Mouse (Mus musculus) embryonic fibroblast, embryonic 13.5 days (primary cell): ENCODE measurements at regions not wholly inside any gene's neighbourhood (a gene's known extent, or its start where the extent isn't known, plus 50 kb on each side); places are given as distances from the start of the nearest gene placed in this dataset.

Experiments
- H3K27ac ChIP-seq: 2 replicates; pipeline ENCODE4 v1.5.1; 2012; ENCODE audit warnings: low read length, control low read depth, inconsistent platforms; ENCODE audit not compliant: insufficient read depth
- H3K4me1 ChIP-seq: 2 replicates; pipeline ENCODE4 v1.6.1; 2011; ENCODE audit warnings: low read length; ENCODE audit not compliant: control insufficient read depth, insufficient read depth
- H3K4me3 ChIP-seq: 2 replicates; pipeline ENCODE4 v1.5.1; 2011; ENCODE audit warnings: mild to moderate bottlenecking, control low read depth, low read length; ENCODE audit not compliant: insufficient read depth
- CTCF ChIP-seq: IDR thresholded peaks from 2 replicates; pipeline ENCODE4 v1.5.1; 2011; ENCODE audit warnings: mild to moderate bottlenecking, control low read depth, low read length, moderate library complexity, borderline replicate concordance; ENCODE audit not compliant: insufficient read depth
- POLR2A ChIP-seq: IDR thresholded peaks from 2 replicates; pipeline ENCODE4 v1.6.1; 2011; ENCODE audit warnings: low read depth, mild to moderate bottlenecking, control low read depth, low read length, moderate library complexity

- no peaks in the 10 kb centered on the region for H3K4me1 ChIP-seq
- no peak for TF ChIP-seq CTCF
- no peak overlapping the region for H3K27ac ChIP-seq
- H3K4me3 ChIP-seq, result no peak overlapping the region
These were observed 120.9 kb upstream of the AI593442 start for GRCm38 (mm10) chr9:52800476-52800875.

- no peaks in the 10 kb centered on the region for H3K4me1 ChIP-seq
- no peak overlapping the region for H3K4me3 ChIP-seq
- no peak for TF ChIP-seq POLR2A
- no peak for TF ChIP-seq CTCF
- H3K27ac ChIP-seq, result no peak overlapping the region
These were observed 113.0 kb upstream of the AI593442 start for GRCm38 (mm10) chr9:52792596-52792995.

GRCm38 (mm10) chr9:52782520-52782919, 102.9 kb upstream of the AI593442 start:
- H3K27ac ChIP-seq, result no peak overlapping the region
- TF ChIP-seq CTCF (no peak), POLR2A (no peak)
- no peak overlapping the region for H3K4me3 ChIP-seq
- H3K4me1 ChIP-seq, result no peaks in the 10 kb centered on the region

- no peak for TF ChIP-seq POLR2A
- TF ChIP-seq CTCF, result no peak
- Histone ChIP-seq H3K4me1 (no peaks in the 10 kb centered on the region), H3K27ac (no peak overlapping the region), H3K4me3 (no peak overlapping the region)
These were observed 97.0 kb upstream of the AI593442 start for GRCm38 (mm10) chr9:52776542-52776941.

GRCm38 (mm10) chr9:52775232-52775631, 95.7 kb upstream of the AI593442 start:
- TF ChIP-seq POLR2A, result no peak
- TF ChIP-seq CTCF, result no peak
- H3K4me1 ChIP-seq, result no peaks in the 10 kb centered on the region
- H3K27ac ChIP-seq, result no peak overlapping the region
- H3K4me3 ChIP-seq, result no peak overlapping the region

- Histone ChIP-seq H3K4me1 (no peaks in the 10 kb centered on the region; the same call in 1 of the 2 replicates), H3K27ac (no peak overlapping the region), H3K4me3 (no peak overlapping the region)
- TF ChIP-seq POLR2A, result no peak
- no peak for TF ChIP-seq CTCF
These were observed 88.5 kb upstream of the AI593442 start for GRCm38 (mm10) chr9:52768056-52768455.

GRCm38 (mm10) chr9:52765809-52766208, 86.2 kb upstream of the AI593442 start:
- no peak for TF ChIP-seq POLR2A
- no peak for TF ChIP-seq CTCF
- H3K4me3 ChIP-seq, result no peak overlapping the region
- no peaks in the 10 kb centered on the region; the same call in 1 of the 2 replicates for H3K4me1 ChIP-seq
- no peak overlapping the region for H3K27ac ChIP-seq

GRCm38 (mm10) chr9:52762836-52763235, 83.3 kb upstream of the AI593442 start:
- H3K4me1 ChIP-seq, result no peaks in the 10 kb centered on the region
- no peak for TF ChIP-seq POLR2A
- no peak for TF ChIP-seq CTCF
- H3K4me3 ChIP-seq, result no peak overlapping the region
- H3K27ac ChIP-seq, result no peak overlapping the region

- H3K4me3 ChIP-seq, result no peak overlapping the region
- H3K27ac ChIP-seq, result no peak overlapping the region
- no peak for TF ChIP-seq CTCF
- no peak for TF ChIP-seq POLR2A
- no peaks in the 10 kb centered on the region for H3K4me1 ChIP-seq
These were observed 81.7 kb upstream of the AI593442 start for GRCm38 (mm10) chr9:52761257-52761656.

DNA sequence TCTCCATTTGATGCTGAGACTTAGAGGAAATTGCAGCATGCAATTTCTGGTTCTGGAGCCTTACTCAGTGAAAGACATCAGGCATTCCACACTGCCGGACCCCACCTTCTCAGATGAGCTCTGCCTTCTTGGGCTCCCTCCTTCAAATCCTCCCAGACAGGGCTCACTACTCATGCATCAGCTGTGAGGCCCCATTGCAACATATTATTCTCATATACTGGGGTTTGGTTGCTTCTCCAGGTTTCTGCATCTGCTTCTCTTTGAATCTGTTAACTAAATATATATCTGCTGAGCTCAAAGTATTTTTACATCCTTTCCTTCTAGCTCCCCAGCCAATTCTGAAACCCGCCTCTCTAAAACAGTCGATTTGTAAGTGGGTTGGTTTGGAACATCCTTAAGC, 68.8 kb upstream of the AI593442 start:
- no peaks in the 10 kb centered on the region for H3K4me1 ChIP-seq
- H3K4me3 ChIP-seq, result no peak overlapping the region
- TF ChIP-seq CTCF (no peak), POLR2A (no peak)
- no peak overlapping the region for H3K27ac ChIP-seq

DNA sequence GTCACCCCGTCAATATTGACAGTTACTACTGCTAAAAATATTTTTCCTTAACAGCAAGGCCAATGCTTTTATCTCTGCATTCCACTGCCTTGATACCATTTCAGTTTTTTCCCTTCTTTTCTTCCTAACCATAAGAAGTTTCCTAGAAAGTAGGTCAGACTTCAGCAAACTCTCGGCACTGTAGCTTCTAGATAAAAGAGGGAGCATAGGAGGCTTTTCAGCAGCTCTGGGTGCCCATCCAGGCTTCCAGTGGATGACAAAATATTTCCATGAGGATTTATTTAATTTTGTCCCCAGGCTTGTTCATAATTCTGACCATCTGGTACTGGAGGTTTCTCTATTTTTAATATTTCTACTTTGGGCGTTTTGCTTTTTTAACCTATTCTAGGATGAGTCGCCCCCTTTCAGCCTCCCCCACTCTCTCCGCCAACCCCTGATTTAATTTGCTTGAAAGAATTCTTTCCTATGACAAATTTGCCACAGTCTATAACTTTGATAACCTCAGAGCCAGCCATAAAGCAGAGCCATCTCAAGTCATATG, 59.0 kb upstream of the AI593442 start:
- Histone ChIP-seq H3K27ac (no peak overlapping the region), H3K4me1 (no peaks in the 10 kb centered on the region), H3K4me3 (no peak overlapping the region)
- TF ChIP-seq CTCF, result no peak
- TF ChIP-seq POLR2A, result no peak
